Mouse (Mus musculus) left cerebral cortex, adult 2 months (tissue): ENCODE measurements around the gene Prrc2a. TPM values are rescaled to one million over a fixed set of nuclear protein-coding genes. Genes with fewer than 3 reads are reported as not detected.

Experiments used
- DNase-seq, 2 experiments: peaks; one replicate each; pipeline ENCODE4 v3.0.0; 2021 to 2022; ENCODE audit warnings: low spot score in 2 of 2, mixed read lengths in 1 of 2; ENCODE audit errors: extremely low spot score in 1 of 2
- H3K27ac ChIP-seq: fragments of 200-600 bp; 2 replicates; pipeline ENCODE4 v1.8.1; 2022
- H3K4me3 ChIP-seq: fragments of 200-600 bp; 2 replicates; pipeline ENCODE4 v1.8.1; 2022
- CTCF ChIP-seq: fragments of 200-600 bp; IDR thresholded peaks from 2 replicates; pipeline ENCODE4 v1.8.1; 2022; ENCODE audit warnings: antibody characterized with exemption, mild to moderate bottlenecking, moderate library complexity
- intact Hi-C: fragments of 180-260 bp; cut with DNase I; formaldehyde crosslinking; loops from one replicate; pipeline ENCODE4 v1.15.1; 2025
- total RNA-seq, 2 experiments: library from RNA; stranded (reverse); gene quantifications; 2 replicates each; pipeline ENCODE4 v1.2.3; 2021

The Prrc2a gene
- total RNA-seq, 2 experiments from 2014 or later, result 285 to 321 TPM

GRCm38 (mm10) chr17:35157254-35157653 is 7.4 kb downstream of the Prrc2a start:
- no peak for TF ChIP-seq CTCF
- intact Hi-C loops, result no loop called here
- H3K27ac ChIP-seq, result no peak overlapping the region
- no peak overlapping the region for H3K4me3 ChIP-seq
- no peak for DNase-seq

- Histone ChIP-seq H3K27ac (no peak overlapping the region), H3K4me3 (no peak overlapping the region)
- intact Hi-C loops, result no loop called here
- no peak for DNase-seq
- no peak for TF ChIP-seq CTCF
These were observed 8.1 kb downstream of the Prrc2a start for GRCm38 (mm10) chr17:35156461-35157200.

GRCm38 (mm10) chr17:35155451-35155850 is 9.2 kb downstream of the Prrc2a start:
- H3K4me3 ChIP-seq, result no peak overlapping the region
- TF ChIP-seq CTCF, result no peak
- intact Hi-C loops, result no loop called here
- DNase-seq, result no peak
- H3K27ac ChIP-seq, result no peak overlapping the region

- Histone ChIP-seq H3K27ac (no peak overlapping the region), H3K4me3 (no peak overlapping the region)
- DNase-seq, result no peak
- no peak for TF ChIP-seq CTCF
- intact Hi-C loops, result no loop called here
These were observed 10.1 kb downstream of the Prrc2a start for GRCm38 (mm10) chr17:35154616-35155015.

- DNase-seq, result no peak
- intact Hi-C loops, result no loop called here
- Histone ChIP-seq H3K4me3 (no peak overlapping the region), H3K27ac (no peak overlapping the region)
- no peak for TF ChIP-seq CTCF
These were observed 10.8 kb downstream of the Prrc2a start for GRCm38 (mm10) chr17:35153931-35154330.

- Histone ChIP-seq H3K4me3 (no peak overlapping the region), H3K27ac (no peak overlapping the region)
- TF ChIP-seq CTCF, result no peak
- intact Hi-C loops, result no loop called here
- DNase-seq, result no peak
These were observed 11.6 kb downstream of the Prrc2a start for GRCm38 (mm10) chr17:35153077-35153476.

GRCm38 (mm10) chr17:35152121-35152520 is 12.6 kb downstream of the Prrc2a start:
- no peak overlapping the region for H3K27ac ChIP-seq
- DNase-seq, result no peak
- no peak for TF ChIP-seq CTCF
- intact Hi-C loops, result no loop called here
- no peak overlapping the region for H3K4me3 ChIP-seq

- no peak for DNase-seq
These were observed 16.6 kb downstream of the Prrc2a start for GRCm38 (mm10) chr17:35147922-35148639.

GRCm38 (mm10) chr17:35147348-35147747 is 17.3 kb downstream of the Prrc2a start:
- no peak for TF ChIP-seq CTCF
- H3K4me3 ChIP-seq, result no peak overlapping the region
- DNase-seq, result no peak
- H3K27ac ChIP-seq, result no peak overlapping the region
- intact Hi-C loops, result no loop called here

More at GRCm38 (mm10) chr17:35147922-35148639, 16.6 kb downstream of the Prrc2a start:
- Histone ChIP-seq H3K27ac (no peak overlapping the region), H3K4me3 (no peak overlapping the region)
- intact Hi-C loops, result no loop called here
- no peak for TF ChIP-seq CTCF

GRCm38 (mm10) chr17:35146139-35146538 is 18.6 kb downstream of the Prrc2a start:
- no peak for DNase-seq
- intact Hi-C loops, result no loop called here
- no peak for TF ChIP-seq CTCF
- Histone ChIP-seq H3K27ac (no peak overlapping the region), H3K4me3 (no peak overlapping the region)

GRCm38 (mm10) chr17:35141971-35142370 is 22.7 kb downstream of the Prrc2a start:
- TF ChIP-seq CTCF, result no peak
- no peak for DNase-seq
- intact Hi-C loops, result no loop called here
- Histone ChIP-seq H3K4me3 (no peak overlapping the region), H3K27ac (no peak overlapping the region)

- Histone ChIP-seq H3K27ac (no peak overlapping the region), H3K4me3 (no peak overlapping the region)
- TF ChIP-seq CTCF, result no peak
- no peak for DNase-seq
- intact Hi-C loops, result no loop called here
These were observed 24.2 kb downstream of the Prrc2a start for GRCm38 (mm10) chr17:35140490-35140996.
